Mouse (Mus musculus): ENCODE measurements around the gene Hist1h4a. TPM values are rescaled to one million over a fixed set of nuclear protein-coding genes. Genes with fewer than 3 reads are reported as not detected.
"Not testable (repeated sequence)": the region's sequence is repeated elsewhere in the genome, so short reads cannot be mapped to it uniquely, and the experiment has no call there.

Gene Hist1h4a
- polyA plus RNA-seq, 1 experiment, result not detected

GRCm38 (mm10) chr13:23752742-23753172 lies 8.3 kb downstream of the Hist1h4a start:
- TF ChIP-seq POLR2A (IDR thresholded peaks at IDR 0.05; ENCODE audit: insufficient read depth, low read depth, low read length) (no peak), CTCF (IDR thresholded peaks at IDR 0.05; ENCODE audit: insufficient read depth, low read depth, low read length) (no peak)
- no peak overlapping the region for H3K4me3 ChIP-seq (ENCODE audit: insufficient read depth, low read depth, low read length)
- WGBS, result 14% methylated on average over 6 of the region's 6 CpGs
- H3K27ac ChIP-seq (ENCODE audit: insufficient read depth, low read depth, low read length), result no peak overlapping the region
- peaks cover 5% of the 10 kb centered on the region; the same call in 1 of the 2 replicates for H3K4me1 ChIP-seq (ENCODE audit: control insufficient read depth, insufficient read depth, low read length)

DNA sequence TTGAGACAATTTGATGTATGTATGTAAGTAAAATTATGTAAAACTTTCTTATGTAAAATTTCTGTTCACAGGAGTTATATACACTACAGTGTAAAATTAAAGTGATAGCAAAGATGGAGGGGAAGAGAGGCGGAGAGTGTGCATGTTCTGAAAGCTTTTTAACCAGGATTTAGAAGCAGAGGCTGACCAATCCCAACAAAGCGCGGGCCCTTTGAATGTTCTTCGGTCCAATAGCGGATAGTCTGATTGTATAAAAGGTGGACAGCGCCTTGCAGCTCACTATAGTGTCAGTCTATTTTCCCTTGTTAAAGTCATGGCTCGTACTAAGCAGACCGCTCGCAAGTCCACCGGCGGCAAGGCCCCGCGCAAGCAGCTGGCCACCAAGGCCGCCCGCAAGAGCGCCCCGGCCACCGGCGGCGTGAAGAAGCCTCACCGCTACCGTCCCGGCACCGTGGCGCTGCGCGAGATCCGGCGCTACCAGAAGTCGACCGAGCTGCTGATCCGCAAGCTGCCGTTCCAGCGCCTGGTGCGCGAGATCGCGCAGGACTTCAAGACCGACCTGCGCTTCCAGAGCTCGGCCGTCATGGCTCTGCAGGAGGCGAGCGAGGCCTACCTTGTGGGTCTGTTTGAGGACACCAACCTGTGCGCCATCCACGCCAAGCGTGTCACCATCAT lies 8.8 kb downstream of the Hist1h4a start, which contains the start of gene Hist1h3b:
Hist1h3b (plus strand) TSS at position 201 of the 675 bp plus-strand sequence.
- Histone ChIP-seq H3K27ac (ENCODE audit: insufficient read depth, low read depth, low read length) (peak within 1 kb of the TSS; percentile 94), H3K4me3 (ENCODE audit: insufficient read depth, low read depth, low read length) (peak within 1 kb of the TSS; percentile 73)
- WGBS, result 2% methylated on average over 19 of the region's 47 CpGs
- not testable (repeated sequence) for H3K4me1 ChIP-seq (ENCODE audit: control insufficient read depth, insufficient read depth, low read length)

GRCm38 (mm10) chr13:23751478-23751956 lies 9.5 kb downstream of the Hist1h4a start:
- Histone ChIP-seq H3K4me1 (ENCODE audit: control insufficient read depth, insufficient read depth, low read length) (peaks cover 7% of the 10 kb centered on the region), H3K27ac (ENCODE audit: insufficient read depth, low read depth, low read length) (peak overlapping the region; percentile 82; the same call in 1 of the 2 replicates), H3K4me3 (ENCODE audit: insufficient read depth, low read depth, low read length) (peak overlapping the region; percentile 73)
- no peak for TF ChIP-seq POLR2A (IDR thresholded peaks at IDR 0.05; ENCODE audit: insufficient read depth, low read depth, low read length)
- no peak for TF ChIP-seq CTCF (IDR thresholded peaks at IDR 0.05; ENCODE audit: insufficient read depth, low read depth, low read length)
- under 1% methylated on average over 11 of the region's 11 CpGs for WGBS

- Histone ChIP-seq H3K27ac (ENCODE audit: insufficient read depth, low read depth, low read length) (peak within 1 kb of the TSS; percentile 94), H3K4me3 (ENCODE audit: insufficient read depth, low read depth, low read length) (peak within 1 kb of the TSS; percentile 73)
- WGBS, result under 1% methylated on average over 31 of the region's 47 CpGs
- not testable (repeated sequence) for H3K4me1 ChIP-seq (ENCODE audit: control insufficient read depth, insufficient read depth, low read length)
These were observed 10.1 kb downstream of the Hist1h4a start, which contains the start of gene Hist1h2ab for GRCm38 (mm10) chr13:23750839-23751477. Gene Hist1h2ab, plus strand, starts transcription at chr13:23751126.

- TF ChIP-seq CTCF (IDR thresholded peaks at IDR 0.05; ENCODE audit: insufficient read depth, low read depth, low read length), result no peak
- no peak for TF ChIP-seq POLR2A (IDR thresholded peaks at IDR 0.05; ENCODE audit: insufficient read depth, low read depth, low read length)
- no peak overlapping the region for H3K4me3 ChIP-seq (ENCODE audit: insufficient read depth, low read depth, low read length)
- peaks cover 14% of the 10 kb centered on the region for H3K4me1 ChIP-seq (ENCODE audit: control insufficient read depth, insufficient read depth, low read length)
- 92% methylated on average over 5 of the region's 5 CpGs for WGBS
- no peak overlapping the region for H3K27ac ChIP-seq (ENCODE audit: insufficient read depth, low read depth, low read length)
These were observed 11.4 kb downstream of the Hist1h4a start for GRCm38 (mm10) chr13:23749563-23750121.

GRCm38 (mm10) chr13:23747892-23748288 lies 13.1 kb downstream of the Hist1h4a start:
- Histone ChIP-seq H3K4me1 (ENCODE audit: control insufficient read depth, insufficient read depth, low read length) (peaks cover 14% of the 10 kb centered on the region), H3K27ac (ENCODE audit: insufficient read depth, low read depth, low read length) (no peak overlapping the region), H3K4me3 (ENCODE audit: insufficient read depth, low read depth, low read length) (no peak overlapping the region)
- 8% methylated on average over 4 of the region's 4 CpGs for WGBS
- TF ChIP-seq POLR2A (IDR thresholded peaks at IDR 0.05; ENCODE audit: insufficient read depth, low read depth, low read length), result no peak
- no peak for TF ChIP-seq CTCF (IDR thresholded peaks at IDR 0.05; ENCODE audit: insufficient read depth, low read depth, low read length)

- peaks cover 11% of the 10 kb centered on the region for H3K4me1 ChIP-seq (ENCODE audit: control insufficient read depth, insufficient read depth, low read length)
- TF ChIP-seq CTCF (IDR thresholded peaks at IDR 0.05; ENCODE audit: insufficient read depth, low read depth, low read length) (no peak), POLR2A (IDR thresholded peaks at IDR 0.05; ENCODE audit: insufficient read depth, low read depth, low read length) (no peak)
- H3K4me3 ChIP-seq (ENCODE audit: insufficient read depth, low read depth, low read length), result peak overlapping the region; percentile 47
- peak overlapping the region; percentile 95 for H3K27ac ChIP-seq (ENCODE audit: insufficient read depth, low read depth, low read length)
- 3% methylated on average over 13 of the region's 13 CpGs for WGBS
These were observed 13.7 kb downstream of the Hist1h4a start for GRCm38 (mm10) chr13:23747081-23747891.

- WGBS, result under 1% methylated on average over 42 of the region's 58 CpGs
- H3K4me3 ChIP-seq (ENCODE audit: insufficient read depth, low read depth, low read length), result peak within 1 kb of the TSS; percentile 73
- H3K4me1 ChIP-seq (ENCODE audit: control insufficient read depth, insufficient read depth, low read length), result not testable (repeated sequence)
- peak within 1 kb of the TSS; percentile 99 for H3K27ac ChIP-seq (ENCODE audit: insufficient read depth, low read depth, low read length)
These were observed 14.6 kb downstream of the Hist1h4a start, which contains the start of gene Hist1h2bb for GRCm38 (mm10) chr13:23746201-23747080. Gene Hist1h2bb, plus strand, starts transcription at chr13:23746734.
